Mouse (Mus musculus) ES-E14 (cell line): Measurements from ENCODE around the gene Itgae.

Experiments used
- CHD2 ChIP-seq: IDR thresholded peaks from 2 replicates; pipeline ENCODE4 v1.6.1; 2014; ENCODE audit warnings: mild to moderate bottlenecking, low read depth, low read length, inconsistent platforms
- MAFK ChIP-seq: IDR thresholded peaks from 2 replicates; pipeline ENCODE4 v1.6.1; 2014; ENCODE audit warnings: mild to moderate bottlenecking, low read depth, low read length, inconsistent platforms; ENCODE audit not compliant: insufficient read depth
- ZC3H11A ChIP-seq: IDR thresholded peaks from 2 replicates; pipeline ENCODE4 v1.6.1; 2012; ENCODE audit warnings: low read depth, mild to moderate bottlenecking, inconsistent platforms, low read length, borderline replicate concordance
- ZNF384 ChIP-seq: IDR thresholded peaks from 2 replicates; pipeline ENCODE4 v1.6.1; 2012; ENCODE audit warnings: low read depth, low read length, inconsistent platforms

DNA sequence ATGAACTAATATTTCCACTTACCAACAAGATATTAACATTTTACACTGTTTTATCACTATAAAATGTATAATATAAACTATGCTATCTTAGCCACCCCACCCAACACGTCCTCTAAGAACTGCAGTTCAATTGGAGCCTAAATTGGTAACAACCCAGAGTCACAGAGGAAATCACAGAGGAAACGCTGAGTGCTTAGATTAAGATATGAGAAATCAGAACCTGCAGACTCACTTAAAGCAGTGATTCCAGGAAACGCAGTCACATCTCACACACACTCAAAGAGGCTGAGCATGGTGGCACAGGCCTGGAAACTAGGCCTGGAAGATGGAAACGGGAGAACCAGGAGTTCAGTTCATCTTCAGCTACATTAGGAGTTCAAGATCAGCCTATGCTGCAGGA lies 10.9 kb downstream of the Itgae start:
- TF ChIP-seq CHD2 (no peak), MAFK (no peak), ZNF384 (no peak), ZC3H11A (no peak)
